ENCODE assay signal across 8 mouse cellular contexts in the genomic region with DNA sequence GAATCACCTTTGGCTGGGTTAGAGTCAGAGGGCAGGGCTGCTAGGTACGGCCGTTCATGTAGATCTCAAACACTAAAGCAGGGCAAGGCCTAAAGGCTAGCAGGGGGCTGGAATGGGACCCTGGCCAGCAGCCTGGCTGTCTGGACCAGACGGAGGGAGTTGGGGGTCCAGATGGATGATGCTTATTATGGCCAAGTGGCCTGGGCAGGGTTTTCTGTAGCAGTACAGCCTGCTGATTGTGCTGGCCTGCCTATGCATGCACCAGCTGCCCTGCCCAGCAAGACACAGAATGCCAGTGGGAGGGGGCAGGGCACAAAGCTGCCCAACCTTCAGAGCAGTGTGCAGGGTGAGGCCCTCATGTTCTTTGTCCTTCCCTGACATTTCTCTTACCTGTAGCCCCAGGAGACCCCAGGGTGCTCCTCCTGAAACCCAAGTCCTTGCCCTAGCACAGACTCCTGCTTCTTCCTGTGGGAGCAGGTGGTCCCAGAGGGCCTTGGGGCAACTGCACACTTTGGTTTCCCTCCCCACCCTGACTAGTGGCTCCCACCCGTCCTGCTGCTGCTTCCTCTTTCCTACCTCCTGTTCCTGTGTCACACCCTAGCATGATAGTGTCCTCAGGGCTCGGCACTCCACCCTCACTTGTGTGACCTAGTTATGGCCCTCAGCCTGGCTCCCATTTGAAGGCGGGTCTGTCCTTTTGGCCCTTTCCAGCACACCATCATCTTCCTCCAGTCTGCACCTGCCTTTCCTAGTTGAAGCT. TPM values are rescaled to one million over a fixed set of nuclear protein-coding genes. Genes with fewer than 3 reads are reported as not detected.
DNase-seq lines count a peak whose midpoint lies in the region; ATAC-seq lines count a peak whose summit lies in the region.

No protein-coding gene starts in this region.

- peaks cover 16% of the 10 kb centered on the region; the same call in 1 of the 2 replicates for H3K36me3 ChIP-seq in heart, embryonic 15.5 days
- H3K36me3 ChIP-seq in limb, embryonic 13.5 days = peaks cover 27% of the 10 kb centered on the region
- peaks cover 21% of the 10 kb centered on the region for H3K36me3 ChIP-seq in neural tube, embryonic 15.5 days

- no peak for ATAC-seq in heart, embryonic 15.5 days (replicated peaks; ENCODE audit: insufficient number of reproducible peaks, insufficient read depth, low FRiP score, low read depth)
- ATAC-seq in limb, embryonic 13.5 days (ENCODE audit: low FRiP score, low read depth) = no peak
- no peak for ATAC-seq in neural tube, embryonic 15.5 days (ENCODE audit: low FRiP score)

- 56% methylated on average over 6 of the region's 6 CpGs for WGBS in heart, embryonic 15.5 days
- 64% methylated on average over 6 of the region's 6 CpGs for WGBS in limb, embryonic 13.5 days
- 51% methylated on average over 6 of the region's 6 CpGs for WGBS in neural tube, embryonic 15.5 days

- no peak overlapping the region for H3K4me3 ChIP-seq in heart, embryonic 15.5 days
- H3K4me3 ChIP-seq in limb, embryonic 13.5 days = no peak overlapping the region
- peak overlapping the region; percentile 17 for H3K4me3 ChIP-seq in neural tube, embryonic 15.5 days (replicated peaks)

- peaks cover 55% of the 10 kb centered on the region for H3K4me1 ChIP-seq in heart, embryonic 15.5 days (replicated peaks)
- peaks cover 45% of the 10 kb centered on the region for H3K4me1 ChIP-seq in limb, embryonic 13.5 days
- peaks cover 68% of the 10 kb centered on the region for H3K4me1 ChIP-seq in neural tube, embryonic 15.5 days

- H3K9ac ChIP-seq in heart, embryonic 15.5 days = no peak overlapping the region
- no peak overlapping the region for H3K9ac ChIP-seq in limb, embryonic 13.5 days
- H3K9ac ChIP-seq in neural tube, embryonic 15.5 days (replicated peaks) = peak overlapping the region; percentile 41

- intact Hi-C loops in left cerebral cortex, postnatal 4 days (cut with DNase I) = no loop called here
- intact Hi-C loops in left cerebral cortex, postnatal 10 days (cut with DNase I) = no loop called here

- H3K9me3 ChIP-seq in heart, embryonic 15.5 days (replicated peaks) = no peaks in the 10 kb centered on the region
- no peaks in the 10 kb centered on the region for H3K9me3 ChIP-seq in limb, embryonic 13.5 days
- H3K9me3 ChIP-seq in neural tube, embryonic 15.5 days (replicated peaks) = no peaks in the 10 kb centered on the region

- H3K27me3 ChIP-seq in heart, embryonic 15.5 days = peaks cover 15% of the 10 kb centered on the region
- H3K27me3 ChIP-seq in limb, embryonic 13.5 days = peaks cover 22% of the 10 kb centered on the region
- H3K27me3 ChIP-seq in neural tube, embryonic 15.5 days (replicated peaks) = no peaks in the 10 kb centered on the region

- peak; percentile 95 for DNase-seq in left cerebral cortex, postnatal 4 days
- DNase-seq in left cerebral cortex, adult 11 months (ENCODE audit: low spot score) = no peak
- peak; percentile 96 for DNase-seq in cerebellum, adult 8-10 months
- no peak for DNase-seq in left cerebral cortex, postnatal 10 days (ENCODE audit: extremely low spot score in 1 of 2, low spot score in 2 of 2)
- DNase-seq in frontal cortex, postnatal 25 days (ENCODE audit: low spot score in 2 of 2) = no peak

- H3K27ac ChIP-seq in heart, embryonic 15.5 days = no peak overlapping the region
- no peak overlapping the region for H3K27ac ChIP-seq in limb, embryonic 13.5 days
- peak overlapping the region; percentile 67 for H3K27ac ChIP-seq in neural tube, embryonic 15.5 days (replicated peaks)

- peak overlapping the region; percentile 31 for H3K4me2 ChIP-seq in heart, embryonic 15.5 days
- peak overlapping the region; percentile 99 for H3K4me2 ChIP-seq in limb, embryonic 13.5 days (replicated peaks)
- peak overlapping the region; percentile 100 for H3K4me2 ChIP-seq in neural tube, embryonic 15.5 days

RNA-seq across cellular contexts. Expression of gene Tprn, which starts 3.7 kb away (rescaled TPM):
- total RNA-seq in left cerebral cortex, postnatal 4 days (2021) = 10 to 100 TPM; 15.4 to 16.2 TPM
- polyA plus RNA-seq in heart, embryonic 15.5 days (2015; fragmentation: Nextera tagmentation; extraction: Ambion mirVana) = 3.6 and 5.2 TPM in 2 replicates
- 7.2 and 8.2 TPM in 2 replicates for polyA plus RNA-seq in limb, embryonic 13.5 days (2015; fragmentation: Nextera tagmentation; extraction: Ambion mirVana)
- 14.8 and 16.3 TPM in 2 replicates for polyA plus RNA-seq in neural tube, embryonic 15.5 days (2015; fragmentation: Nextera tagmentation; extraction: Ambion mirVana)
- 10 to 100 TPM; 10.8 to 14.6 TPM for total RNA-seq in left cerebral cortex, postnatal 10 days (2021)

RNA-seq across cellular contexts. Expression of gene Ssna1, which starts 6.2 kb away (rescaled TPM):
- total RNA-seq in left cerebral cortex, postnatal 4 days (2021) = 10 to 100 TPM; 72.3 to 75.7 TPM
- 137 and 152 TPM in 2 replicates for polyA plus RNA-seq in heart, embryonic 15.5 days (2015; fragmentation: Nextera tagmentation; extraction: Ambion mirVana)
- 231 and 234 TPM in 2 replicates for polyA plus RNA-seq in limb, embryonic 13.5 days (2015; fragmentation: Nextera tagmentation; extraction: Ambion mirVana)
- 177 and 183 TPM in 2 replicates for polyA plus RNA-seq in neural tube, embryonic 15.5 days (2015; fragmentation: Nextera tagmentation; extraction: Ambion mirVana)
- 10 to 100 TPM; 72.1 to 81.0 TPM for total RNA-seq in left cerebral cortex, postnatal 10 days (2021)

RNA-seq across cellular contexts. Expression of gene Anapc2, which starts 6.2 kb away (rescaled TPM):
- total RNA-seq in left cerebral cortex, postnatal 4 days (2021) = 100 to 1,000 TPM; 108 to 121 TPM
- 67.5 and 92.0 TPM in 2 replicates for polyA plus RNA-seq in heart, embryonic 15.5 days (2015; fragmentation: Nextera tagmentation; extraction: Ambion mirVana)
- 150 and 154 TPM in 2 replicates for polyA plus RNA-seq in limb, embryonic 13.5 days (2015; fragmentation: Nextera tagmentation; extraction: Ambion mirVana)
- 125 and 129 TPM in 2 replicates for polyA plus RNA-seq in neural tube, embryonic 15.5 days (2015; fragmentation: Nextera tagmentation; extraction: Ambion mirVana)
- total RNA-seq in left cerebral cortex, postnatal 10 days (2021) = 10 to 100 TPM; 79.7 to 85.1 TPM

RNA-seq across cellular contexts. Expression of gene Tmem203, which starts 10.8 kb away (rescaled TPM):
- 10 to 100 TPM; 26.4 to 26.8 TPM for total RNA-seq in left cerebral cortex, postnatal 4 days (2021)
- polyA plus RNA-seq in heart, embryonic 15.5 days (2015; fragmentation: Nextera tagmentation; extraction: Ambion mirVana) = 17.6 and 18.2 TPM in 2 replicates
- 23.6 and 24.2 TPM in 2 replicates for polyA plus RNA-seq in limb, embryonic 13.5 days (2015; fragmentation: Nextera tagmentation; extraction: Ambion mirVana)
- 17.5 and 17.7 TPM in 2 replicates for polyA plus RNA-seq in neural tube, embryonic 15.5 days (2015; fragmentation: Nextera tagmentation; extraction: Ambion mirVana)
- total RNA-seq in left cerebral cortex, postnatal 10 days (2021) = 10 to 100 TPM; 30.5 to 31.4 TPM

RNA-seq across cellular contexts. Expression of gene AL732309.1, which starts 19.4 kb away (rescaled TPM):
- total RNA-seq in left cerebral cortex, postnatal 4 days (2021) = 1 to 10 TPM; 2.4 to 7.7 TPM
- polyA plus RNA-seq in heart, embryonic 15.5 days (2015; fragmentation: Nextera tagmentation; extraction: Ambion mirVana) = 2.3 and 3.3 TPM in 2 replicates
- polyA plus RNA-seq in limb, embryonic 13.5 days (2015; fragmentation: Nextera tagmentation; extraction: Ambion mirVana) = 4.4 and 6.0 TPM in 2 replicates
- polyA plus RNA-seq in neural tube, embryonic 15.5 days (2015; fragmentation: Nextera tagmentation; extraction: Ambion mirVana) = 4.3 and 4.6 TPM in 2 replicates
- 1 to 10 TPM in 1 of 2 experiments, not detected in 1; 2.4 TPM for total RNA-seq in left cerebral cortex, postnatal 10 days (2021)

Comparison
In these comparisons a context has a peak if more than half of its experiments do, and no peak if none do; other contexts are left out.
1. DNase-seq: peak in left cerebral cortex, postnatal 4 days (single experiment) and cerebellum, adult 8-10 months (single experiment); none in left cerebral cortex, adult 11 months (single experiment), left cerebral cortex, postnatal 10 days (0 of 2) and frontal cortex, postnatal 25 days (0 of 2).
2. H3K4me2 ChIP-seq: peak in every context shown above with its lines; median percentile 100 in neural tube, embryonic 15.5 days; 99 in limb, embryonic 13.5 days; 31 in heart, embryonic 15.5 days.